Mouse (Mus musculus): Measurements from ENCODE around the gene Naa15. TPM values are rescaled to one million over a fixed set of nuclear protein-coding genes. Genes with fewer than 3 reads are reported as not detected.

Gene Naa15
- total and polyA plus RNA-seq, 3 experiments = 27.6 to 95.3 (median 59.0) TPM

DNA sequence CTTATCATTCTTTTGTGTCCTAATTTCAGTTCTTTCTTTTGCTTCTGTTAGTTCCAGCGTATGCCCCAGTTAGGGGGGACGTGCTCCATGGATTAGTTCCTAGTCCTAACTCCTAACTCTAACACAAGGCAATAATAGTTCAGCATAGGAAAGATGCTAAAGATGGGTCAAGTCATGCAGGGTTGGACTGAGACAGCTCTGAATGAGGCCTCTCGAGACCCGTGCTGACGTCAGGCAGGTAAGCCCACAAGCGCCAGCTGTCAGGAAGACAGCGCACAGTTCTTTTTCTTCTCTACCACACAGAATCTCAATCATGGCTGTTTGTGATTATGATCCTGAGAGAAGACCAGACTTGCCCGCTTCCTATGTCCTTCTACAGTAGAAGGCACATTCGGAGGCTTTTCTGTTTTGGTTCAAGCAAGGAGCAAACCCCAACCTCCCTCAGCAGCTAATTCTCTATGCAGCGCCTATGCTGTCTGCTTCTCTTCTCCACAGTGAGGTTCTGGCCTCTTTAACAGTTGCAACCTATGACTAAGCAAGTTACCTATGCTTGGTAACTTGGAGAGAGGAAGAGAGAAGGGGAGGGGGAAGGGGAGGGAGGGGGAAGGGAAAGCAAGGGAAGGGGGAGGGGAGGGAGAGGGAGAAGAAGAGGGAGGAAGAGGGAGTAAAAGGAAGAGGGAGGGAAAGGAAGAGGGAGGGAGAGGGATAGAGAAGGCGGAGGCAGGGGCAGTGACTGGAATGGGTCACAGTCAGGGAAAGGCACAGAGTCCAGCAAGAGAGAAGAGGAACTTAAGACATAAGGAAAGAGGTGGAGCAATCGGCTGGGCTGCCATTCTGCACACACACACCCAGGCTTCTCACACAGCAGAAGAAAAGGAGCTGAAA is 103.2 kb downstream of the Naa15 start:
- dilution Hi-C loops (cut with MboI; ENCODE audit: extremely low pct_ligation_motif_present, extremely low pct_unique_long_range_greater_than_20kb, low sequenced_read_pairs) (no loop called here), in situ Hi-C loops (cut with MboI; ENCODE audit: low pct_ligation_motif_present, low pct_unique_long_range_greater_than_20kb, low sequenced_read_pairs) (no loop called here)
- Histone ChIP-seq H3K27me3 (replicated peaks) (no peaks in the 10 kb centered on the region), H3K27ac (ENCODE audit: insufficient read depth, low read depth) (peak overlapping the region; percentile 73), H3K4me2 (ENCODE audit: insufficient read depth, low read depth, poor library complexity, severe bottlenecking) (0 out of 2 replicates have a peak overlapping the region, but pooled peaks have one; percentile 10), H3K36me3 (replicated peaks in 1 of 2; ENCODE audit: control insufficient read depth in 1 of 2, insufficient read depth in 1 of 2, low read length in 1 of 2) (peaks cover 43 to 71% of the 10 kb centered on the region in 2 experiments), H3K9ac (ENCODE audit: insufficient read depth, low read depth) (no peak overlapping the region), H3K4me3 (replicated peaks in 1 of 3; ENCODE audit: low read depth in 2 of 3, low read length in 2 of 3, poor library complexity in 1 of 3) (no peak overlapping the region), H3K79me2 (replicated peaks; ENCODE audit: control insufficient read depth, extremely low read depth, insufficient read depth, poor library complexity, severe bottlenecking) (no peaks in the 10 kb centered on the region), H3K4me1 (ENCODE audit: control insufficient read depth in 1 of 2, insufficient read depth in 2 of 2) (peaks cover 7 to 49% of the 10 kb centered on the region in 2 experiments), H3K9me3 (replicated peaks; ENCODE audit: low read length) (no peaks in the 10 kb centered on the region)
- DNase-seq (ENCODE audit: extremely low read depth) = peak; percentile 34
- no peak for TF ChIP-seq MYC (IDR thresholded peaks at IDR 0.05; ENCODE audit: low read depth, low read length)
- no peak for TF ChIP-seq TBP (conservative IDR thresholded peaks at IDR 0.05; ENCODE audit: low read depth, low read length)
- peak; percentile 72; the same call in 1 of the 2 replicates for TF ChIP-seq CHD2 (IDR thresholded peaks at IDR 0.05; ENCODE audit: low read length)
- no peak for TF ChIP-seq EP300 (IDR thresholded peaks at IDR 0.05; ENCODE audit: low read length)
- no peak for TF ChIP-seq CHD1 (IDR thresholded peaks at IDR 0.05; ENCODE audit: low read depth, low read length)

DNA sequence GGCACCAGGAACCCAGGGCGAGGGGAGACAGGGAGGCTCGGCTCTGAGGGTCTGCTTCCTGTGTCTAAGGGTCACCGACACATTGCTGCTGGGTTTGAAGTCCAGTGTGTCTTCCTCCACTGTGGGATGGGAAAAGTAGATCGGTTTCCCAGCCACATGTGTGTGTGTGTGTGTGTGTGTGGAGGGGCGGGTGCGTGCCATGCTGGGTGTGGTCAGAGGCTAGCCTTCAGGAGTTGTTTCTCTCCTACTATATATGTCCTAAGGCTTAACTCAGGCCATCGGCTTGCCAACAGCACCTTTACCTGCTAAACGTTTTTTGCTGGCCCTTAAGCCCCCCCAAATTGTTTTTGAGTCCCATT is 103.8 kb downstream of the Naa15 start:
- Histone ChIP-seq H3K9ac (ENCODE audit: insufficient read depth, low read depth) (no peak overlapping the region), H3K27ac (ENCODE audit: insufficient read depth, low read depth) (peak overlapping the region; percentile 73), H3K27me3 (replicated peaks) (no peaks in the 10 kb centered on the region), H3K79me2 (replicated peaks; ENCODE audit: control insufficient read depth, extremely low read depth, insufficient read depth, poor library complexity, severe bottlenecking) (no peaks in the 10 kb centered on the region), H3K36me3 (replicated peaks in 1 of 2; ENCODE audit: control insufficient read depth in 1 of 2, insufficient read depth in 1 of 2, low read length in 1 of 2) (peaks cover 49 to 76% of the 10 kb centered on the region in 2 experiments), H3K4me2 (ENCODE audit: insufficient read depth, low read depth, poor library complexity, severe bottlenecking) (no peak overlapping the region), H3K4me3 (replicated peaks in 1 of 3; ENCODE audit: low read depth in 2 of 3, low read length in 2 of 3, poor library complexity in 1 of 3) (no peak overlapping the region), H3K9me3 (replicated peaks; ENCODE audit: low read length) (no peaks in the 10 kb centered on the region), H3K4me1 (ENCODE audit: control insufficient read depth in 1 of 2, insufficient read depth in 2 of 2) (peaks cover 7 to 49% of the 10 kb centered on the region in 2 experiments)
- in situ Hi-C loops (cut with MboI; ENCODE audit: low pct_ligation_motif_present, low pct_unique_long_range_greater_than_20kb, low sequenced_read_pairs) = no loop called here
- DNase-seq (ENCODE audit: extremely low read depth) = no peak
- dilution Hi-C loops (cut with MboI; ENCODE audit: extremely low pct_ligation_motif_present, extremely low pct_unique_long_range_greater_than_20kb, low sequenced_read_pairs) = no loop called here
- TF ChIP-seq CTCF (conservative IDR thresholded peaks at IDR 0.05 in 1 of 2, IDR thresholded peaks at IDR 0.05 in 1 of 2; ENCODE audit: low read depth in 2 of 2, low read length in 2 of 2) (no peak), JUND (conservative IDR thresholded peaks at IDR 0.05; ENCODE audit: low read depth, low read length) (no peak), NELFE (IDR thresholded peaks at IDR 0.05; ENCODE audit: low read depth, low read length) (no peak), GABPA (IDR thresholded peaks at IDR 0.05; ENCODE audit: insufficient replicate concordance, low read depth, low read length) (no peak), SIN3A (IDR thresholded peaks at IDR 0.05; ENCODE audit: low read length) (no peak), USF1 (IDR thresholded peaks at IDR 0.05; ENCODE audit: low read depth, low read length) (no peak), KAT2A (IDR thresholded peaks at IDR 0.05; ENCODE audit: insufficient replicate concordance, low read length) (no peak), POLR2AphosphoS2 (IDR thresholded peaks at IDR 0.05; ENCODE audit: low read depth, low read length) (no peak), ZNF384 (IDR thresholded peaks at IDR 0.05; ENCODE audit: low read depth, low read length) (no peak)

All from CH12.LX (cell line).